In the genomic region with DNA sequence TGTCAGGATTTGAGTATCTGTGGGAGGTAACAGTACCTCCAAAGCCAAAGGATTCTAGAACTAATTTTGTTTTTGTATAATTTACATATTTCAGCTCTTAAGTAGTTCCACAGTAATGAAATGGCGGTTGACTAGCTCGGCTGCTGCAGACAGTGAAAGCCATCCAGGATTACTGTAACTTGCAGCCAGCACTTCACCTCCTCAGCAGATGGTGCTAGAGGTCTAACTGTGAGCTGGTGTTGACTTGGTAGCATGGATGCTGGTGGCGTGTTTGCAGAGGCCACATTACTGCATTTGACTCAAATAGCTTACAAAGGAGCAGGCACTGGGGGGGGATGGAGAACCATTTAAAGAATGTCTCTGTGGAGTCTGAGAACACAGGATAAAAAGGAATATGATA, we compare ENCODE assay signal across 8 mouse cellular contexts. TPM values are rescaled to one million over a fixed set of nuclear protein-coding genes. Genes with fewer than 3 reads are reported as not detected.
A peak's percentile ranks its signal among the peaks of the same experiment; 100 is the strongest.
DNase-seq lines count a peak whose midpoint lies in the region; ATAC-seq and TF ChIP-seq lines count a peak whose summit lies in the region.

No protein-coding gene starts in this region.

- no peak overlapping the region for H3K27ac ChIP-seq in liver, postnatal 0 days (ENCODE audit: low read depth)
- H3K27ac ChIP-seq in liver, embryonic 11.5 days (ENCODE audit: low read depth, low read length), result no peak overlapping the region
- H3K27ac ChIP-seq in limb, embryonic 10.5 days, result no peak overlapping the region
- no peak overlapping the region for H3K27ac ChIP-seq in forebrain, embryonic 12.5 days

- H3K9ac ChIP-seq in liver, postnatal 0 days (replicated peaks), result no peak overlapping the region
- no peak overlapping the region for H3K9ac ChIP-seq in liver, embryonic 11.5 days (ENCODE audit: low read depth, low read length)
- H3K9ac ChIP-seq in forebrain, embryonic 12.5 days, result no peak overlapping the region

- no peak for ATAC-seq in liver, postnatal 0 days
- ATAC-seq in liver, embryonic 11.5 days (replicated peaks; ENCODE audit: low FRiP score), result no peak
- ATAC-seq in forebrain, embryonic 12.5 days (ENCODE audit: low FRiP score), result no peak

- no peaks in the 10 kb centered on the region for H3K9me3 ChIP-seq in liver, postnatal 0 days (ENCODE audit: low read length)
- H3K9me3 ChIP-seq in liver, embryonic 11.5 days (ENCODE audit: control insufficient read depth, low read length), result no peaks in the 10 kb centered on the region
- H3K9me3 ChIP-seq in limb, embryonic 10.5 days (replicated peaks), result no peaks in the 10 kb centered on the region
- H3K9me3 ChIP-seq in forebrain, embryonic 12.5 days, result no peaks in the 10 kb centered on the region

- 80% methylated on average over 3 of the region's 3 CpGs for WGBS in liver, postnatal 0 days (ENCODE audit: insufficient replicate concordance)
- 86% methylated on average over 3 of the region's 3 CpGs for WGBS in liver, embryonic 11.5 days
- WGBS in limb, embryonic 10.5 days, result 74% methylated on average over 3 of the region's 3 CpGs
- 74% methylated on average over 3 of the region's 3 CpGs for WGBS in forebrain, embryonic 12.5 days

- no peak overlapping the region for H3K4me3 ChIP-seq in liver, postnatal 0 days (ENCODE audit: low read depth, low read length)
- H3K4me3 ChIP-seq in liver, embryonic 11.5 days (ENCODE audit: low read depth, low read length), result no peak overlapping the region
- no peak overlapping the region for H3K4me3 ChIP-seq in limb, embryonic 10.5 days
- H3K4me3 ChIP-seq in forebrain, embryonic 12.5 days (replicated peaks), result no peak overlapping the region

- H3K36me3 ChIP-seq in liver, postnatal 0 days (replicated peaks; ENCODE audit: insufficient read depth, low read length), result peaks cover 66% of the 10 kb centered on the region
- H3K36me3 ChIP-seq in liver, embryonic 11.5 days (ENCODE audit: control insufficient read depth, insufficient read depth, low read length), result peaks cover 7% of the 10 kb centered on the region; the same call in 1 of the 2 replicates
- H3K36me3 ChIP-seq in limb, embryonic 10.5 days, result peaks cover 26% of the 10 kb centered on the region
- H3K36me3 ChIP-seq in forebrain, embryonic 12.5 days (replicated peaks), result peaks cover 25% of the 10 kb centered on the region

- no peaks in the 10 kb centered on the region for H3K27me3 ChIP-seq in liver, postnatal 0 days (ENCODE audit: insufficient read depth, low read length)
- H3K27me3 ChIP-seq in liver, embryonic 11.5 days (replicated peaks; ENCODE audit: control insufficient read depth, insufficient read depth, low read length), result no peaks in the 10 kb centered on the region
- H3K27me3 ChIP-seq in limb, embryonic 10.5 days (ENCODE audit: low read depth, poor library complexity, severe bottlenecking), result no peaks in the 10 kb centered on the region
- H3K27me3 ChIP-seq in forebrain, embryonic 12.5 days, result no peaks in the 10 kb centered on the region

- H3K4me2 ChIP-seq in liver, postnatal 0 days (ENCODE audit: low read depth, low read length), result no peak overlapping the region
- H3K4me2 ChIP-seq in liver, embryonic 11.5 days, result no peak overlapping the region
- H3K4me2 ChIP-seq in forebrain, embryonic 12.5 days, result no peak overlapping the region

- no peaks in the 10 kb centered on the region; the same call in none of the 2 replicates for H3K4me1 ChIP-seq in liver, postnatal 0 days (ENCODE audit: insufficient read depth)
- H3K4me1 ChIP-seq in liver, embryonic 11.5 days (replicated peaks; ENCODE audit: control insufficient read depth, insufficient read depth, low read length), result no peaks in the 10 kb centered on the region
- H3K4me1 ChIP-seq in limb, embryonic 10.5 days, result no peaks in the 10 kb centered on the region
- no peaks in the 10 kb centered on the region for H3K4me1 ChIP-seq in forebrain, embryonic 12.5 days

- peak; percentile 52 for TF ChIP-seq CTCF in liver, postnatal 0 days (IDR thresholded peaks at IDR 0.05; ENCODE audit: low read depth)

- DNase-seq in adrenal gland, postnatal 10 days, result peak; percentile 19
- no peak for DNase-seq in adrenal gland, adult 18-20 months (ENCODE audit: low spot score in 2 of 2)
- no peak for DNase-seq in liver, postnatal 0 days
- no peak for DNase-seq in liver, embryonic 11.5 days (ENCODE audit: low spot score)
- DNase-seq in cerebellum, postnatal 36 days, result peak; percentile 41 to 52
- DNase-seq in limb, embryonic 10.5 days (ENCODE audit: low spot score), result peak; percentile 23
- DNase-seq in embryo, embryonic 11 days, result no peak

- no peak for TF ChIP-seq EP300 in liver, postnatal 0 days (IDR thresholded peaks at IDR 0.05; ENCODE audit: low read depth)

RNA-seq across cellular contexts. Expression of a gene that starts 29.9 kb away (rescaled TPM):
- total RNA-seq in adrenal gland, postnatal 10 days (2021), result 1 to 10 TPM; 2.5 to 3.8 TPM
- total RNA-seq in adrenal gland, adult 18-20 months (2021), result 1 to 10 TPM; 2.9 to 4.9 TPM
- 1.9 TPM in 2 replicates for polyA plus RNA-seq in liver, postnatal 0 days (2015; fragmentation: Nextera tagmentation; extraction: Ambion mirVana)
- 1.9 and 2.3 TPM in 2 replicates for polyA plus RNA-seq in liver, embryonic 11.5 days (2014; fragmentation: Nextera tagmentation; extraction: Ambion mirVana)
- 8.7 and 10.8 TPM in 2 replicates for polyA plus RNA-seq in limb, embryonic 10.5 days (2016; fragmentation: Nextera tagmentation; extraction: Ambion mirVana)
- 16.6 and 17.1 TPM in 2 replicates for polyA plus RNA-seq in forebrain, embryonic 12.5 days (2016; fragmentation: Nextera tagmentation; extraction: Ambion mirVana)

Comparison
In these comparisons a context has a peak if more than half of its experiments do, and no peak if none do; other contexts are left out.
1. DNase-seq: peak in adrenal gland, postnatal 10 days (single experiment), cerebellum, postnatal 36 days (2 of 2) and limb, embryonic 10.5 days (single experiment); none in adrenal gland, adult 18-20 months (0 of 2), liver, postnatal 0 days (single experiment), liver, embryonic 11.5 days (single experiment) and embryo, embryonic 11 days (single experiment).